Mouse (Mus musculus): Measurements from ENCODE around the gene Cntn2.

Cntn2 gene

DNA sequence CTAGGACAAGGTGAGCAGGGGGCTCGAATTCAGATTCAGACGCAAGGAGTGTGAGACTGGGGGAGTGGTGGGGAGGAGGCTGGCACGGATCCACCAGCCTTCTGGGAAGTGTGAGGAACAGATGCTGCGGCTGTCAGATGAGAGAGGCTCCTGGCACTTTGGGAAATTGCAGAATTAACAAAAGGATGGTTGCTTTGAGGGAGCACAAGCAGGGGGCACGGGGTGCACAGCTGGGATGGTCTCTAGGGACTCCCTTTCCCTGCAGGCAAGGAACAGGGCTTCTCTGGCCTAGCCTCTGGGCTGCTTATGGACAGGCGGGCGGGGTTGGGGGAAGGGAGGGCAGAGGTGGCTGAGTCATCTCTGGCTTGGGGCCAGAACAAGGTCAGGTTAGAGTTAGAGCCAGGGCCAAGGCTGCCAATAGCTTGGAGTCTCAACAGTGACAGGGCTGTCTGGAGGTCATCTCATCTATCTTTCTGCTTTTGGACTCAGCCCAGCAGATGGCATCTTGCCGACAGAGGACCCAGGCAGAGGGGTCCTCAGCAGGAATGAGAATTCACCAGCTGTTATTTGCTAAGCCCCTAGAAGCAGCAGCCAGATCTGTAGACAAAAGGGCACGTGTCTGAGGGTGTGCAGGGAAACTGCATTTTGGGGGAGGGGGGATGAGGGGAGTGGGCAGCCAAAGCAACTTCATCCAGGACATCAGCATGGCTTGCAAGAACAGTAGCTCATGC is 15.0 kb upstream of the Cntn2 start:
- peak; percentile 76 for DNase-seq (ENCODE audit: low spot score)

DNA sequence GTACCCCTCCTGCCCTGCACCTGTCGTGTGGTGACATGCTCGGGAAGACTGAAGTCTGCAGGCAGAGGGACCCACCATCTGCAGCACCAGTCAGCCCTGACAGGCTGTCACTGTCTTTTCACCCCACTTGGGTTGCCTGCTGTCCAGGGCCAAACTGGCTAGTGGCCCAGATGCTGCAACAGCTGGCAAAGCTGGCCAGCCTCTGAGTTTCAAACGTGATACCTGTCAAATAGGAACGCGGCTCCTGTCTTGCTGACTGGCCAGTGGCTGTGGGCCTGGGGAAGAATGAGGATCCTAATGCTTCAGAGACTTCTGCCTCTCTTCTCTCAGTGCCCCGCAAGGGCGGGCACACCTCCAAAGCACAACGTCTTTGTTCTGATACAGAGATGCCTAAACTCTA is 733 bp upstream of the Cntn2 start:
- no peak for DNase-seq (ENCODE audit: low spot score)

DNA sequence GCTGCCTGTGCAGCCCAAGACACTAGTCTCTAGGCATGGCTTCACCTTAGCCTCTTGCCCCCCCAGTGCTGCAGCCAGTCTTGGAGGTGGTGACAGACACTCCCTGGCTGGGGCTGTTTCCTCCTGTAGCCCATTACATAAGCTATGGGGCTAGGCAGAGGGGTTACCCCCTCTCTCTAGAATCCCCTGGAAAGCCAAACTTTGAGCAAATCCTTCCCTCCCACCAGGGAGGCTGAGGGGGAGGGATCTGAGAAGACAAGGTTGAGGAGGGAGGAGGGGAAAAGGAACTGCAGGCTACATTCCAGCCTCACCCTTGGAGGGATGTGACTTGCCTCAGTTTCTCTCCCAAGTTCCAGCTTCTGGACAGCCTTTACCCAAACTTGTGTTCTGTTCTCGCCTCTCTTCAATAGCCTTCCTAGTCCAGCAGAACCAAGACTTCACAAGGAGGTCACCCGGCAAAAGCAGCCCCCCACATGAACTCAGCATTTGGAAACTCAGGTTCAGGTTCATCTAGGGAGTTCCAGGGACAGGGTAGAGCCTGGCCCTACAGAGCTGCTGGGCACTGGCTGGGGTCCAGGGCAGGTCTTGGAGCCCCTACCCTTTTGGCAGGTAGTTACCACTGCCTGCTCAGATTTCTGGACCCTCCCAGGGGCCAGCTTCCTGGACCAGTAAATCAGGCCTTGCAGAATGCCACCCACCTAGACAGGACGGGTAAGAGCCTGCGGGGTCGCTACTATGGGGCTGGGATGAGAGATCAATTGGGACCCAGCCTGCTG is 1.0 kb downstream of the Cntn2 start:
- DNase-seq (ENCODE audit: low spot score) = no peak

DNA sequence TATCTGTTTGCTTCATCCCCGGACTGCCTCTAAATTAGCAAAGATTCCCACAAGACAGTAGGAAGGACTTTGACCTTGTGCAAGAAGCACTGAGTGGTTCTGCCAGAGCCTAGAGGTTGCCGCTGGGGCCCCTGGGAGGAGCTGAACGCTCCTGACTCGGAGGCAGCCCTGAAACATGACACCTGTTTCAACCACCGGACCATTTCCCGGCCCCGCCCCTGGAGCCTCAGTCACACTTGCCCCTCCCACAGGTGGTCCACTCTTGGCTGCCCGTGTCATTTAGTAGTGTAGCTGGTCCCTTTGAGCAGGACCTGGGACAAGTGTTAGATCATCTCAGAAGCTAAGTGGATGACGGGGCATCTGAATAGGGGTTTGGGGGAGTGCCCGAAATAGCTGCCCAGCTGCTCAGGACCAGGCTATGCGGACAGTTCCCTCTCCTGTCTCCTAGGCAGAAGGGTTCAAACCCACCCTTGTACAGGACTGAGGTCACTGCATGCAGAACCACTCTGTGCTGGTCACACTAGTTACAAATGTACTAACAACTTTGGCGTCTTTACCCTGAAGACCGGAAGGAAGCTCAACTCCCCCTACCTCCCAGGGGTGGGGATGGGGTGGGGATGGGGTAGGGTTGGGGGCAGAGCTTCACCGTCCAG is 1.8 kb downstream of the Cntn2 start:
- DNase-seq (ENCODE audit: low spot score) = peak; percentile 81

DNA sequence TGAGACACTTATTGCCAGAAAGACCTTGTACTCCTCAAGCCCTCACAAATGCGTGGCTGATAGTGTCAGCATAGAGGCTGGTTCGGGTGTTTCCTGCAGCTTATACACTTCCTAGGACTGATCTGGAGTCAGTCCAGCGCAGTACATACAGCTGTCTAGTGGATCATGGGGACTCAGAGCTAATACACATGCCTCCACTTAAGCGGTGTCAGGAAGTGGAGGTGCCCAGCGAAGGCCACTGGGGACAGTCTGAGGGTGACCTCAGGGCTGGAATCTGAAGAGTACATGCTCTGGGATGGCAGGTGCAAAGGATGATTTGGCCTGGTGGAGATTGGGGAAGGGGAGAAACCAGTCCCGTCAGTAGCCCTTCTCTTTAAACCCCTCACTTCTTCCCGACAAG is 2.4 kb downstream of the Cntn2 start:
- DNase-seq (ENCODE audit: low spot score) = no peak

DNA sequence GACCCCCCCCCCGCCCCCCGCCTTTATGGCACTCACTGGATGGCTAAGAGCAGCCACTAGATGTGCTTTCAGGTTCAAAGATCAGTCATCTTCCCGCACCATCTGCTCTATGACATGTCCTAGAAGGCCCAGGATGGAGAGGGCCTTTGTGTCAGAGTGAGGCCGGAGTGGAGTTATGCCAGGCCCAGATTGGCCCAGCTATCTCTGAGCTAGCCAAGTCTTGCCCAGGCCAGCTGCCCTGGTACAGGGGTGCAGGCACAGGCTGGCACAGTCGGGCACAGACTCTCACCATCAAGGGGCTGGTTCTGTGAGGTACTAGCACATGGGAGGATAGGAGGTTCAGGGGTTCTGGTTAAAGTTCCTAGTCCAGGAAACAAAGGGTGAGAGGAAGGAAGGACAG is 5.3 kb downstream of the Cntn2 start:
- no peak for DNase-seq (ENCODE audit: low spot score)

DNA sequence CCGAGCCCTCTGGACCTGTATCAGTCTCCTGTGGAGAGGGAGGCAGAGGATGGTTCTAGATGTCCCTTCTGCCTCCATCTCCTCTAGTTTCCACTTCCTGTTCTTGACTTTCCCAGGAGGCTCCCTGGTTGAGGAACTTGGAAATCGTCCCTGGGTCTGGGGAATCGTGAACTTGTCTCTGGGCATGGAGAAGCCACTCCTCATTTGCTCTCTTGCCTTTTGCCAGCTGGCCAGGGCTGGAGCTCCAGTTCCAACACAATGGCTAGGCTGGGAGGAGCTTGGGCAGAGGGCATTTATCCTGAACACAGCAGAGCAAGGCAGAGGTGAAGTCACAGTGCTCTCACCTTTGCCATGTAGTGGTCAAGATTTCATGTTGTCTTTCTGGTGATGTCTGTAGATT is 6.6 kb downstream of the Cntn2 start:
- no peak for DNase-seq (ENCODE audit: low spot score)

DNA sequence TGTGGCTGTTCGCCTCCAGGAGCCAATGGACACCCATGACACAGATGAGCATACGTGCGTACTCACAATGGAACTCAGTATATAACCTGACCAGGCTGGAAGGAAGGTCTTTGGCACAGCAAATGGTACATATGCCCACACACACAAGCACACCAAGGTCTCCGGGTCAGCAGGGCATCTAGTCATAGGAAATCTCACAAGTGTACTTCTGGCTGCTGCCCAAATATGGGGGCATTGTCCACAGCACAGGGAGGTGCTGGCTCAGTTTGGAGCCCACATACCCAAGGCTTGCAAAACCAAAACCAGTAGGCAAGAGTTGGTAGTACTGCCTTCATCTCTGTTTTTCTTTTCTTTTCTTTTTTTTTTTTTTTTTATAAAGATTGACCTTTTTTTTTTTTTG is 7.5 kb downstream of the Cntn2 start:
- DNase-seq (ENCODE audit: low spot score) = no peak

DNA sequence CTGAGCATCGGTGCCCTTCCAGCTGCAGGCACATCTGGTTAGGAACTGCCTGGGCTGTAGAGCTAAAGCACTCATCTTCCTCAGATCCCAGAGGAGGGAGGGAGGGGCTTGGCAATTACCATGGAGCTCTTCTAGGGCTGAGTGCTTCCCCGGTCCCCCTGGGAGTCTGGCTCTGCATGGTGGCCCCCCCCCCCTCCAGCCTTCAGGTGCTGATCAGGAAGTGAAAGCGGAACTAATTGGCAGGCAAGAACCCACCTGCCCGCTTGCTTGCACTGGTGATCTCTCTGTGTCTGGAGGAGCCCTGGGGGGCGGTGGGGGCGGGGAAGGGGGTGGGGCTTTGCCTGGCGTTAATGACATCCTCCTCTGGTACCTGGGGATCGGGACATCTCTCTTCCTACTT is 9.2 kb downstream of the Cntn2 start:
- DNase-seq (ENCODE audit: low spot score) = peak; percentile 16

DNA sequence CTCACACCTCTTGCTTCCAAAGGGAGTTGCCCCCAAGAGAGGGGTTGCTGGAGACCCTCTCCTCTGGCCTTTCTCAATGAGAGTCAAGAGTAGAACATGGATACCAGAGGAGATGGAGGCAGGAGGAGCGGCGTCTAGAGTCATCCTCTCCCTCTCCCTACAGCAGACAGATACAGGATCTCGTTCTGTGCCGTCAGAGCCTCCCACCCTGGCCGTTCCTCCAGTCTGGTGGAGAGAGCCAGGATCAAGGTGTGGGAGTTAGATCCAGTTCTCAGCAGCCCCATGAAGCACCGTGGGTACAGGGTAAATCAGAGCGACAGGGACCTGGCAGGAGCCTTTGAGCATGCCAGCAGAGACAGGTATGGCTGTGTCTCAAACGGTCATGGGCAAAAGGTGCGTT is 10.5 kb downstream of the Cntn2 start:
- no peak for DNase-seq (ENCODE audit: low spot score)

DNA sequence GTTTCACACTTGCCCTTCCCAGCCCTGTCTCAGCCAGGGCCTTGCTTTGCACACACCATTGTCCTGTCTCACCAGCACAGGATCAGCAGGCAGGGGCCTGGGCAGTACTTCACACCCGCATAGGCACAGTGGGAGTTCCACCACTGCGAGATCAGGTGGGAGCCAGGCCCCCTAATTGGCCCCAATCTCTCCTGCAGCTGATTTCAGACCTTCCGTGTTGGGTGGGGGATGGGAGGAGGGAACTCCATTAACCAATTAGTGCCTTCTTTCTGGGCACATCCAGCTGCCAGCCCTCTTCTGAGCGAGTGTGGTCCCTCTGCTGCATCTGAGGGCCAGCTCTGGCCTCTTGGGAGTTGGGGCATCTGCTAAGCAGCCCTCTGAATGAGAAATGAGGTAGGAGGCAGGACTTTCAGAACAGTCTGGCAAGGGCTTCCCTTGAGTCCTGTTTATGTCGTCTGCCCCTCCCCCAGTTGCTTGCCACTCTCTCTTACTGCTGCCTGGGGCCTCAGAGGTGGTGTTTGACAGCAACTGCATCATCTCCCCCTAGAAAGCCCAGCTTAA is 12.3 kb downstream of the Cntn2 start:
- DNase-seq (ENCODE audit: low spot score) = peak; percentile 37

DNA sequence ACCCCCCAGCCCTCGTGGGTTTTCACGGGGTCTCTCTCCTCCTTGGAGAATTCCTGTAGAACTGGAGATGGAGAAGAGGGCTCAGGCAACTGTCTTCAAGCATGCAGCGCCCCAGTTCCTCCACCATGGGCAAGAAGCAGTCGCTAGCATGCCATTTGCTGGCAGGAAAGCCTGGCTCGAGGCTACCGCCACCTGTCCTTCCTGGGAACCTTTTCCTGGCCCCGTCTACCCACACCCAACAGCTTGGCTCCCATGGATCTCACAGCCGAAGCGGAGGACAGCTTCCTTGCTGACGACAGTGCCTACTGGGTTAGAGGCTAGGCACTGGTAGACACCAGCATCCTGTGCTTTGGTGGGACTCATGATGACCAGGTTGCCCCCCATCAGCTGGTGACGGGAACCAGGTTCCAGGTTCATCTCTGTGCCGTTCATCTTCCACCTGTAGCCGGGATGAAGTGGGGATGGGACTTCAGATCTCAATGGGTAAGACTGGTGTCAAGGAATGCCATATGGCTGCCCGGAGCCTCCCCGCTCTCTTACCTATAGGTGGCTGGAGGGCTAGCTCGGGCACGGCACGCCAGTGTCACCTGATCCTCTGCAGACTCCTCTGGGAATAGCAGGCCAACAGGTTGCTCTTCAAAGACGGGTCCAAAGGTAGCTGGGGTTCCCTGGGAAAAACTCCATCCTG is 14.3 kb downstream of the Cntn2 start:
- no peak for DNase-seq (ENCODE audit: low spot score)

DNA sequence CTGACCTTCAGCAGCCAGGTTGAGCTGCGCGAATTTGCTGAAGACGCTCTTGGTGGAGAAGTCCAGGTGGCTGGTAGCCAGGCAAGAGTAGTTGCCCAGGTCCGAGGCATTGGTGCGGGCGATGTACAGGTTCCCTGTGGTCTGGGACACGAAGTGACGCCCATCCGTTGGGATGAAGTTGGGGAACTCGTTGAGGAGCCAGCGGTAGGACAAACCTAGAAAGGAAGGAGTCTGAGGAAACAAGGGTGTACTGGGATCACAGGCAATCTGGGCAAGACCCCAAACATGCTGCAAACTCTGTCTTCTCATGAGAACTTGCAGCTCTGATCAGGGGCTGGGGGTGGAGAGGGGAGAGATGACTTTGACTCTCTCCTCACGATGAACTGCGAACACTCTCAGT is 15.0 kb downstream of the Cntn2 start:
- no peak for DNase-seq (ENCODE audit: low spot score)

DNA sequence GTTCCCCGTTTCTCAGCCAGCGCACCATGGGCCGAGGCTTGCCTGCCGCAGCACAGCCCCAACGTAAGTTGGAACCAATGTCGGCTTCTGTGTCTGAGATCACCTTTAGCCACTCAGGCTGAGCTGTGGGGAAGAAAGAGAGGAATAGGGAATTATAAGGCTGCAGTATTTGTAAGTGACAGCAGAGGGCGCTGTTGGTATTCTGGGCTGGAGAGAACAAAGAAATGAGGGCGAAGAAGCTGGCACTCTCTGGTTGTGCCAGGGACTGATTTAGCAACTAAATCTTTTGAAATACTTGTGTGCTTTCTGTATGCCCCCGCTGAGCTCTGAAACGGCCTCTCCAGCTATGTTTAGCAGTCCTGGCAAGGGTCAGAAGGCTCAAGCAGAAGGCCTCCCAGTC is 17.2 kb downstream of the Cntn2 start:
- DNase-seq (ENCODE audit: low spot score) = peak; percentile 82

DNA sequence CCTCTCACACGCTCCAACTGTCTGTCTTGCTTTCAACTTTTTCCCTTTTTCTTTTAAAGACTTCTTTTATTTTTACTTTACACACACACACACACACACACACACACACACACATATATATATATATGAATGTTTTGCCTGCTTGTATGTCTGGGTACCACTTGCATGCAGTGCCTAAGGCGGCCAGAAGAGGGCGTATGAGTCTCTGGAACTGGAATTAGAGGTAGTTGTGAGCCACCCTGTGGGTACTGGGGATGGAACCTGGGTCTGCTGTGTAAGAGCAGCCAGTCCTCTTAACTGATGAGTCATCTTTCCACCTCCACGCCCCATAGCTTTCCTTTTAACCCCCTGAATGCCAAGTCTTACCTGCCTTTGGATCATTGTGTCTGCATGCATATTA is 19.1 kb downstream of the Cntn2 start:
- DNase-seq (ENCODE audit: low spot score) = peak; percentile 44

DNA sequence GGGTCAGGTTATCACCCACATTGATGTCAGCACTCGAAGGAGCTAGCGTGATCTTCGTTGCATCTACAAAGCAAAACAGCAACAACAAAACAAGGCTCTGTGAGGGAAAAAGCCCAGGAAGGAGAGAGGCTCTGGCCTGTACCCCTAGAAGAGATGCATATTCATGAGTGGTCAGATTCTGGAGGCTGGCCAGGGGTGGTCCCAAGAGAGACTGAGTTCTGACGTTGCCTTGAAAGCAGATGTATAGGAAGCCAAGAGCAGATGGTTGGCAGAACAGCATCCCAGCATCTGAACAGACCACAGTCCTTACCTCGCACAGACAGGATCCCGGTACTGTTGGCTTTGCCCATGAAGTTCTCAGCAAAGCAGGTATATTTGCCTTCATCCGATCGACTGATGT is 20.0 kb downstream of the Cntn2 start:
- DNase-seq (ENCODE audit: low spot score) = no peak

DNA sequence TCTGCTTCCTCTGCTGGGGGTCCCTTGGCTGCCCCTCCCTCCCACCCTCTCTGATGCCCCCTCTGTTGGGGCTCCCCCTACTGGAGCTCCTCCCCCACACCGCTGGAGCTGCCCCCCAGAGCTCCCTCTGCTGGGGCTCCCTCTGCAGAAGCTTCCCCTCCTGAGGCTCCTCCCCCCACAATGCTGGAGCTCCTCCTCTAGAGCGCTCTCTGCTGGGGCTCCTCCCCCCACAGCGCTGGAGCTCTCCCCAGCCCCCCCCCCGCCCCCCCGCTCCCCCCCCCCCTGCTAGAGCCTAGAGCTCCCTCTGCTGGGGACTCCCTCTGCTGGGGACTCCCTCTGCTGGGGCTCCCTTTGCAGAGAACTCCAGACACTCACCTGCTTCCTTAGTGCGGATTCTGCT is 22.3 kb downstream of the Cntn2 start:
- DNase-seq (ENCODE audit: low spot score) = peak; percentile 65

DNA sequence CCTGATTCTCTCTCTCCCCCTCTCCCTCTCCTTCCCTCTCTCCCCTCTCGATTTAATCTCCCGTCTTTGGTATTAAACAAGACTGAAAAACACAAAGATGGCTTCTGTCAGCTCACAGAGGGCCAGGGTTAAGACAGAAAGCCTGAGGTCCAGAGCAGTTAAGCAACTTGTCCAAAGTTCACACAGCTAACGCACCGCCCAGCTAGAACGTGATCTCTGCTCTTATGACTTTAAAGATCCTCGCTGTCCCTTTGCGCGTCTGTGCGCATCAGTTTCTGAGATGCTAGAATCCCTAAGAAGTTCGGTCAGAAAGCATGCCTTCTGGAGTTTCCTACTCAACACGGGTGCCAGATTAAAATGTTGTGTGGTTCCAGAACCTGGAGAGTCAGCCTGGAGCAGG is 23.3 kb downstream of the Cntn2 start:
- DNase-seq (ENCODE audit: low spot score) = no peak

DNA sequence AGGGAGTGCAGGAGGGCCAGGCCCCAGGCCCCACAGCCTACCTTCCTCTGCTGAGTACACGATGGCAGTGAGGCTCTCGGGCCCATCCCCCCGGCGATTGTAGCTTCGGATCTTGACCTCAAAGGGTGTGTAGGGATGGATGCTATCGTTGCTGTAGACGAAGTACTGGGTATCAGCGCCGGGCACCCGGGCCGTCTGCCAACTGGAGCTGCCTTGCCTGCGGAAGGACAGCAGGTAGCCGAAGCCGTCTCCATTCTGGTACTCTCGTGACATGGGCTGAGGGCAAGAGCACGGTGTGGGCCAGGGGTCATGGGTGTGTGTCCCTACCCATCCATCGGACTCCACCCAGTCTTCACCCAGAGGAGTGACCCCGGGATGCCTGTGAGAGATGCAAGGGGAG is 24.4 kb downstream of the Cntn2 start:
- no peak for DNase-seq (ENCODE audit: low spot score)

DNA sequence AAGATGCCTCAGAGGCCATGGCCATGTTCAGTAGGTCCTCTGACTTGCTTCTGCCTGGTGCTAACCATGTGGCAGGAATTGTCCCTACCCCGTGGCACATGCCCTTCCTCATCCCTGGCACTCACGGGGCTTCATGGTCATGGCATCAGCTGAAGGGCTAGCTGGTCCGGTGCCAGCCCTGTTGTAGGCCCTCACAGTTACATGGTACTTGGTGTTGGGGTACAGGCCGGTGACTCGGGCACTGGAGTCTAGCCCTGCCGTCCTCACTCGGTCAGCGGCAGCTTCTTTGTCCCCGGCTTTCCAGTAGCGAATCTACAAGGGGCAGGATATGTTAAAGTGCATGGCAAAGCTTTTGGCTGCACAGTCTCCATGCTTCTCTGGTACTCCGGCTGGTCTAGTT is 26.3 kb downstream of the Cntn2 start:
- DNase-seq (ENCODE audit: low spot score) = no peak

DNA sequence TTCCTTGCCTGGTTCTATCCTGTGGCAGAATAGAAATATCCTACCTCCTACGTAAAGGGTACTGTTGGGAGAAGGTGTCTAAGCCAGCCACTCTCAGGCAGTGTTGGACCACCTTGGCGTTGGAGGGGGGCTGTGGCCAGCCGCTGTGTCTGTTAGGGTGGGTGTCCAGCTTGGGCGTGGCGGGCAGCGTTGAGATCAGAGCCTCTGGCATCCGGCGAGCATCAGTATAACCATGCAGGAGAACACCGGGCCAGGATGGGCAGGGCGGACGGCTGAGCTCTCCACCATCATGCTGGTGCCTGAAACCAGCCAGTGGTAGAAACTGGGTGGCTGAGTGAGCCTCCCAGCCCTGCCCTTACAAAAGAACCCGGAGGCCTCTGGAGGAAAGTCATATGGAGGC is 27.7 kb downstream of the Cntn2 start:
- no peak for DNase-seq (ENCODE audit: low spot score)

DNA sequence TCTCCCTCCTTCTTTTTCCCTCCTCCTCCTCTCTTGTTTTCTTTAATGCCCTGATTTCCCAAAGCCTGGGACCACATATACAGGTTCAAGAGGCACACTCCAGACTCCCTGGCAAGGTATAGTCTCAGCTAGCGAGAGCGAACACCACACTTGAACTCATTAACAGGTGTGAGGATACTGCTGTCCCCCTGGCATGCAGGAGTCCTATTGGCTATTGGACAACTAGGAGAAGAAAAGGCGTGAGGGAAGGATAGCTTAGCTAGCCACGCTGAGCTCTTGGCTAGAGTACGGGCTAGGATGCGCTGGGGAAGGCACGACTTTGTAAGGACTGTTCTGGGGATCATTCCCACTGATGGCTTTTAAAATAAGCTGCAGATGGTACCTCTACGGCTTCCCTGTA is 30.9 kb downstream of the Cntn2 start:
- no peak for DNase-seq (ENCODE audit: low spot score)
